ENCODE assay signal across 13 mouse cellular contexts in genomic region chr6:31021776-31022175, GRCm38 (mm10).
"Had no signal": no experiment of that assay in that cellular context is flagged by ENCODE, and none has a peak within 500 bp of the region (broad histone marks: within the 10 kb centered on the region; RNA-seq: fewer than 3 reads in every experiment).

No protein-coding gene starts in this region.

- DNase-seq: gastrocnemius, postnatal 14 days; gastrocnemius, postnatal 36 days; heart, adult 18-20 months; heart, postnatal 10 days; heart, postnatal 36 days; kidney, adult 11 months; kidney, adult 2 months; kidney, adult 9 months; kidney, postnatal 14 days; kidney, postnatal 36 days; layer of hippocampus, adult 9-11 months; layer of hippocampus, postnatal 36 days; left cerebral cortex, postnatal 4 days had no signal
